Mouse (Mus musculus): ENCODE measurements around the gene Nxph1.

- no peak for TF ChIP-seq POLR2A (IDR thresholded peaks at IDR 0.05; ENCODE audit: insufficient read depth, low read length)
- no peak for TF ChIP-seq EP300 (IDR thresholded peaks at IDR 0.05; ENCODE audit: insufficient read depth, low read depth, low read length)
- TF ChIP-seq CTCF (IDR thresholded peaks at IDR 0.05; ENCODE audit: low read depth, low read length): no peak
These were observed 185.5 kb downstream of the Nxph1 start for GRCm38 (mm10) chr6:9133589-9134279.

All from ES-Bruce4 (cell line).